Mouse (Mus musculus) lung, adult 2 months (tissue): ENCODE data around the gene Mylip.

Source experiments
- CTCF ChIP-seq: fragments of 200-500 bp; IDR thresholded peaks from 2 replicates; pipeline ENCODE4 v1.5.1; 2011; ENCODE audit warnings: mild to moderate bottlenecking, low read length, control low read depth; ENCODE audit not compliant: insufficient read depth
- POLR2A ChIP-seq: fragments of 200-500 bp; IDR thresholded peaks from 2 replicates; pipeline ENCODE4 v1.6.1; 2011; ENCODE audit warnings: low read depth, mild to moderate bottlenecking, control low read depth, low read length, borderline replicate concordance; ENCODE audit errors: extremely low read depth

DNA sequence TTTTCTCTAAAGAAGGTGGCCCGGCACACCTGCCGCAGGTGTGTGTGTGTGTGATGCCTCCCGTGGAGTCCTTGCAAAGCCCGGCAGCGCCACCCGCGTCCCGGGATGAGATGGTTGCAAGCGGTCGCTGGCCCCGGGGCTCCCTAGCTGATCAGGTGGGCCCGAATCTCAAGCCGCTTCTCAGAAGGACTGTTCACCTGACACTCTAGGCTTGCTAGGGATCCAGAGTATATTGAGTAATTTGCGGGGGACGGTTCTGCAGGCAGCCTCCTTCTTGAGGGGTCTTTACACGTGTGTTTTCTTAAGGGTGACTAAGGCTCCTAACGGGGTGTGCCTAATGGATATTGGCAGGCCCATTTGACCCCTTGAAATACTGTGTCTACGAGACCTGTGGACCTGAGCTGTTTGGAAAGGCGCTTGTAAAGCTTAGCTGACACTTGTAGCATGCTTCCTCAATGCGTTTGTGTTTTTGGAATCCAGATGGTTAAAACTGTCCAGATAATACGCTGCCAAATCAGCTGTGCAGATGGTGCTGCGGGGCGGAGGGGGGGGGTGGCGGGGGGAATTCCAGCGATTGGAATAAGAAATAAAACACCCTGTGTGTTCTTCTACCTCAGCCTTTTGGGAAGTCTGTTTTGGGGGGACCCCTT lies 895 bp downstream of the Mylip start:
- TF ChIP-seq CTCF (no peak), POLR2A (no peak)
